Mouse (Mus musculus) brain, embryonic 14.5 days (tissue): Measurements from ENCODE around the gene Ybx3. TPM values are rescaled to one million over a fixed set of nuclear protein-coding genes. Genes with fewer than 3 reads are reported as not detected.
A peak's percentile ranks its signal among the peaks of the same experiment; 100 is the strongest.

Experiments
- DNase-seq: peaks from one replicate; pipeline ENCODE4 v3.0.0-alpha.2; 2011; ENCODE audit warnings: low read depth
- CTCF ChIP-seq: fragments of 200-500 bp; IDR thresholded peaks from 2 replicates; pipeline ENCODE4 v1.5.1; 2012; ENCODE audit warnings: inconsistent platforms, mild to moderate bottlenecking, moderate library complexity, borderline replicate concordance; ENCODE audit not compliant: insufficient read depth, insufficient read length; ENCODE audit errors: extremely low read depth
- POLR2A ChIP-seq: fragments of 200-500 bp; IDR thresholded peaks from 2 replicates; pipeline ENCODE4 v1.6.1; 2012; ENCODE audit warnings: mild to moderate bottlenecking, inconsistent platforms, borderline replicate concordance; ENCODE audit not compliant: poor library complexity, insufficient read depth, insufficient read length, severe bottlenecking; ENCODE audit errors: extremely low read depth
- polyA plus RNA-seq: library from polyadenylated mRNA; depleted of rRNA; stranded (reverse); fragments of >200 nt; gene quantifications from 2 replicates; pipeline ENCODE4 v1.2.3, GENCODE M21; 2012; rRNA removed

The Ybx3 gene
- 88.6 and 124 TPM in 2 replicates for polyA plus RNA-seq

GRCm38 (mm10) chr6:131388040-131389021 lies at the start of gene Ybx3:
TSS of gene Ybx3 (minus strand) at chr6:131388476.
- peak; percentile 96 for DNase-seq
- TF ChIP-seq CTCF (no peak), POLR2A (peak; percentile 44; the same call in 1 of the 2 replicates)

GRCm38 (mm10) chr6:131436626-131437025 lies 48.4 kb upstream of the Ybx3 start:
- DNase-seq: no peak
- TF ChIP-seq CTCF (no peak), POLR2A (no peak)

- TF ChIP-seq POLR2A (no peak), CTCF (no peak)
- peak; percentile 0 for DNase-seq
These were observed 45.8 kb upstream of the Ybx3 start for GRCm38 (mm10) chr6:131434088-131434487.

- no peak for TF ChIP-seq CTCF
- no peak for TF ChIP-seq POLR2A
These were observed 45.1 kb upstream of the Ybx3 start for GRCm38 (mm10) chr6:131433153-131434048.

GRCm38 (mm10) chr6:131421572-131421971 lies 33.3 kb upstream of the Ybx3 start:
- TF ChIP-seq POLR2A (no peak), CTCF (peak; percentile 20; the same call in 1 of the 2 replicates)
- peak; percentile 1 for DNase-seq

More at GRCm38 (mm10) chr6:131433153-131434048, 45.1 kb upstream of the Ybx3 start:
- DNase-seq: peak; percentile 39

GRCm38 (mm10) chr6:131419614-131420013 lies 31.3 kb upstream of the Ybx3 start:
- DNase-seq: no peak
- TF ChIP-seq CTCF (no peak), POLR2A (no peak)

GRCm38 (mm10) chr6:131418770-131419169 lies 30.5 kb upstream of the Ybx3 start:
- TF ChIP-seq POLR2A (no peak), CTCF (no peak)
- DNase-seq: peak; percentile 76

GRCm38 (mm10) chr6:131411116-131411843 lies 23.0 kb upstream of the Ybx3 start:
- no peak for TF ChIP-seq CTCF
- TF ChIP-seq POLR2A: no peak
- DNase-seq: no peak

GRCm38 (mm10) chr6:131406957-131407356 lies 18.7 kb upstream of the Ybx3 start:
- DNase-seq: no peak
- TF ChIP-seq CTCF (no peak), POLR2A (no peak)

- TF ChIP-seq POLR2A (no peak), CTCF (no peak)
- DNase-seq: no peak
These were observed 17.6 kb upstream of the Ybx3 start for GRCm38 (mm10) chr6:131405896-131406295.

- TF ChIP-seq POLR2A: no peak
- no peak for TF ChIP-seq CTCF
- no peak for DNase-seq
These were observed 16.9 kb upstream of the Ybx3 start for GRCm38 (mm10) chr6:131405174-131405573.

GRCm38 (mm10) chr6:131404260-131404659 lies 16.0 kb upstream of the Ybx3 start:
- DNase-seq: no peak
- TF ChIP-seq CTCF: no peak
- no peak for TF ChIP-seq POLR2A
